Mouse (Mus musculus) kidney, adult 2 months (tissue): ENCODE data around the gene Tmem234.

Experiments used
- CTCF ChIP-seq: fragments of 200-500 bp; conservative IDR thresholded peaks from 2 replicates; pipeline ENCODE4 v1.5.1; 2011; ENCODE audit warnings: low read depth, mild to moderate bottlenecking, control low read depth, low read length, moderate library complexity, mixed read lengths; ENCODE audit not compliant: insufficient read depth, insufficient read length
- POLR2A ChIP-seq: fragments of 200-500 bp; IDR thresholded peaks from one replicate; pipeline ENCODE4 v1.6.1; 2011; ENCODE audit warnings: low read depth, low read length, control low read depth

- no peak for TF ChIP-seq CTCF
- no peak for TF ChIP-seq POLR2A
Measured at GRCm38 (mm10) chr4:129586943-129587342, 13.5 kb upstream of the Tmem234 start.
